Mouse (Mus musculus): ENCODE results near the gene Epb41l4b.

DNA sequence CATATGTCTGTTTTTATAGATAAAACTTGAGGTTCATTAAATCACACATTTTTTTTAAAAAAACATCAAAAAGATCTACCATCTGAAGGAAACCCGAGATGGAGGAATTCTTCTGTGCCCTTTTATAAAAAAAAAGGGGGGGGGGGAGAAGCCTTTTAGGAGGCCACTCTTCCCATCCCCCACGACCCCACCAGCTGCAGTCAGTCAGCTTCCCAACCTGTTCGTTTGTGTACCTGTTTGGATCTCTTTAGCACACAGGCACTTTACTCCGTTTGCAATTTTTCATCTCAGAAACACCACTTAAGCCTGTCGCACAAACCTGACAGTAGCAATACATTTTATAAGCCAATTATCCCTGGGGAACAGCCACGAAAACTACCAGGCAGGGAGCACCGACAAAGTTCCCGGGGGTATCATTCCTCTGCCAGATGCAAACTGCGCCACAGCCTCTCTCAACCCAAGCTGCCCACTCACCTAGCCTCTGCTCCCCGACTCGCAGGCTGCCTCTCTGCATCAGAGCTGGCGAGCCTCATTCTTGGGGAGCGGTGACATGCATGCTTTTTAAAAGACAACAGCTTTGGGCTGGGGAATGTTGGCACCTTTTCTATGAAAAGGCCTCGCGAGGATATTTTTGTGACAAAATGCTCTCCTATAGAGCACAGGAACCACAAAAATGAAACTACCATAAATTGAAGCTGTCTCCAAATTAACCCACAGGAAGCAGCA lies 2.1 kb downstream of the Epb41l4b start:
- TF ChIP-seq CTCF (IDR thresholded peaks at IDR 0.05): no peak
- TF ChIP-seq EP300 (IDR thresholded peaks at IDR 0.05): no peak

All from lung, postnatal 0 days (tissue).